Mouse (Mus musculus) cerebellum, postnatal 25 days (tissue): ENCODE results near the gene Hdac9.

Source experiments
- DNase-seq, 2 experiments: peaks; one replicate each; pipeline ENCODE4 v3.0.0; 2021; ENCODE audit warnings: mixed read lengths in 2 of 2

Hdac9 gene

GRCm38 (mm10) chr12:34212162-34212561 is 704.7 kb downstream of the Hdac9 start:
- DNase-seq = no peak

- DNase-seq = no peak
Observed at GRCm38 (mm10) chr12:34201471-34201870, 715.4 kb downstream of the Hdac9 start.

GRCm38 (mm10) chr12:34200030-34200446 is 716.9 kb downstream of the Hdac9 start:
- DNase-seq = no peak

GRCm38 (mm10) chr12:34195155-34195828 is 721.6 kb downstream of the Hdac9 start:
- DNase-seq = no peak

- no peak for DNase-seq
Observed at GRCm38 (mm10) chr12:34194116-34194515, 722.8 kb downstream of the Hdac9 start.

GRCm38 (mm10) chr12:34191246-34191645 is 725.6 kb downstream of the Hdac9 start:
- no peak for DNase-seq

GRCm38 (mm10) chr12:34178931-34179330 is 738.0 kb downstream of the Hdac9 start:
- DNase-seq = no peak

GRCm38 (mm10) chr12:34176790-34177189 is 740.1 kb downstream of the Hdac9 start:
- no peak for DNase-seq

GRCm38 (mm10) chr12:34173036-34173435 is 743.9 kb downstream of the Hdac9 start:
- DNase-seq = no peak

- DNase-seq = no peak
Observed at GRCm38 (mm10) chr12:34170601-34171000, 746.3 kb downstream of the Hdac9 start.

GRCm38 (mm10) chr12:34165674-34166073 is 751.2 kb downstream of the Hdac9 start:
- DNase-seq = no peak

- no peak for DNase-seq
Observed at GRCm38 (mm10) chr12:34156301-34156700, 760.6 kb downstream of the Hdac9 start.

- DNase-seq = no peak
Observed at GRCm38 (mm10) chr12:34155740-34156139, 761.2 kb downstream of the Hdac9 start.

GRCm38 (mm10) chr12:34154757-34155156 is 762.1 kb downstream of the Hdac9 start:
- no peak for DNase-seq

GRCm38 (mm10) chr12:34151336-34151735 is 765.6 kb downstream of the Hdac9 start:
- no peak for DNase-seq

GRCm38 (mm10) chr12:34142743-34143142 is 774.2 kb downstream of the Hdac9 start:
- DNase-seq = no peak

- DNase-seq = no peak
Observed at GRCm38 (mm10) chr12:34113336-34113735, 803.6 kb downstream of the Hdac9 start.

GRCm38 (mm10) chr12:34092953-34093352 is 823.9 kb downstream of the Hdac9 start:
- no peak for DNase-seq

- no peak for DNase-seq
Observed at GRCm38 (mm10) chr12:34091851-34092250, 825.0 kb downstream of the Hdac9 start.

GRCm38 (mm10) chr12:34087292-34087942 is 829.5 kb downstream of the Hdac9 start:
- no peak for DNase-seq

- no peak for DNase-seq
Observed at GRCm38 (mm10) chr12:34076981-34077380, 839.9 kb downstream of the Hdac9 start.

- no peak for DNase-seq
Observed at GRCm38 (mm10) chr12:34075805-34076509, 840.9 kb downstream of the Hdac9 start.

- no peak for DNase-seq
Observed at GRCm38 (mm10) chr12:34052508-34052907, 864.4 kb downstream of the Hdac9 start.

- DNase-seq = no peak
Observed at GRCm38 (mm10) chr12:34052036-34052435, 864.9 kb downstream of the Hdac9 start.
